ENCODE assay signal across 12 mouse cellular contexts in the genomic region with DNA sequence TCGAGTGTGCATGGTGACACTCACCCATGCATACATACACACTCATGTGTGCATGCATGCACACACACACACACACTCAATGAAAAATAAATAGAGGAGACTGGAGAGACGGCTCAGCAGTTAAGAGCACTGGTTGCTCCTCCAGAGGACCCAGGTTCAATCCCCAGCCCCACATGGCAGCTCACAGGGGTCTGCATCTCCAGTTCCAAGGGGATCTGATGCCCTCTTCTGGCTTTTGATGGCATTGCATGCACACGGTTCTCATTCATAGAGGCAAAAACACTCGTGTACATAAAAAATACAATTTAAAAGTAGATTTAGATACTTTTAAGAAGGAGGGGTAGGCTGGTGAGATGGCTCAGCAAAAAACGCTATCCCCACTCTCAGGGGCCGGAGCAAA. TPM values are rescaled to one million over a fixed set of nuclear protein-coding genes. Genes with fewer than 3 reads are reported as not detected.
A peak's percentile ranks its signal among the peaks of the same experiment; 100 is the strongest.
DNase-seq lines count a peak whose midpoint lies in the region; ATAC-seq and TF ChIP-seq lines count a peak whose summit lies in the region.
"Had no signal": no experiment of that assay in that cellular context is flagged by ENCODE, and none has a peak within 500 bp of the region (broad histone marks: within the 10 kb centered on the region; RNA-seq: fewer than 3 reads in every experiment).

No protein-coding gene starts in this region.

- peaks cover 59% of the 10 kb centered on the region for H3K4me1 ChIP-seq in hindbrain, embryonic 12.5 days
- H3K4me1 ChIP-seq in hindbrain, embryonic 16.5 days (ENCODE audit: control insufficient read depth, insufficient read depth, low read depth, low read length): peaks cover 28% of the 10 kb centered on the region
- peaks cover 21% of the 10 kb centered on the region for H3K4me1 ChIP-seq in midbrain, postnatal 0 days (ENCODE audit: insufficient read depth, low read length)
- peaks cover 63% of the 10 kb centered on the region for H3K4me1 ChIP-seq in midbrain, embryonic 13.5 days (replicated peaks)
- H3K4me1 ChIP-seq in ES-Bruce4 (ENCODE audit: control insufficient read depth, insufficient read depth, low read length): no peaks in the 10 kb centered on the region
- peaks cover 42% of the 10 kb centered on the region for H3K4me1 ChIP-seq in hindbrain, embryonic 14.5 days (replicated peaks; ENCODE audit: control insufficient read depth, insufficient read depth, low read length)
- H3K4me1 ChIP-seq: liver, embryonic 13.5 days had no signal

- H3K4me3 ChIP-seq in hindbrain, embryonic 12.5 days: no peak overlapping the region
- no peak overlapping the region for H3K4me3 ChIP-seq in hindbrain, embryonic 16.5 days (ENCODE audit: low read length)
- H3K4me3 ChIP-seq in midbrain, postnatal 0 days (ENCODE audit: low read depth, low read length): no peak overlapping the region
- no peak overlapping the region for H3K4me3 ChIP-seq in midbrain, embryonic 13.5 days (replicated peaks)
- H3K4me3 ChIP-seq in ES-Bruce4 (ENCODE audit: low read depth, low read length): no peak overlapping the region
- no peak overlapping the region for H3K4me3 ChIP-seq in hindbrain, embryonic 14.5 days (replicated peaks; ENCODE audit: low read length)
- H3K4me3 ChIP-seq: liver, embryonic 13.5 days; myocyte had no signal

- 72% methylated on average over 6 of the region's 6 CpGs for WGBS in hindbrain, embryonic 12.5 days
- 69% methylated on average over 6 of the region's 6 CpGs for WGBS in hindbrain, embryonic 16.5 days
- 74% methylated on average over 6 of the region's 6 CpGs for WGBS in midbrain, postnatal 0 days
- WGBS in midbrain, embryonic 13.5 days: 75% methylated on average over 6 of the region's 6 CpGs
- 69% methylated on average over 6 of the region's 6 CpGs for WGBS in hindbrain, embryonic 14.5 days

- TF ChIP-seq POLR2A in ES-Bruce4 (IDR thresholded peaks at IDR 0.05; ENCODE audit: insufficient read depth, low read length): no peak

- TF ChIP-seq EP300 in ES-Bruce4 (IDR thresholded peaks at IDR 0.05; ENCODE audit: insufficient read depth, low read depth, low read length): no peak

- no peak for DNase-seq in midbrain, postnatal 0 days (ENCODE audit: low spot score)
- no peak for DNase-seq in hindbrain, embryonic 14.5 days (ENCODE audit: low spot score)
- no peak for DNase-seq in adrenal gland, adult 8-10 months
- DNase-seq in cerebellum, postnatal 36 days: no peak
- DNase-seq: kidney, postnatal 14 days; layer of hippocampus, postnatal 36 days; liver, embryonic 13.5 days had no signal

- 0 out of 2 replicates have a peak overlapping the region, but pooled peaks have one; percentile 13 for H3K27ac ChIP-seq in hindbrain, embryonic 12.5 days
- H3K27ac ChIP-seq in hindbrain, embryonic 16.5 days (ENCODE audit: low read depth, low read length): no peak overlapping the region
- H3K27ac ChIP-seq in midbrain, postnatal 0 days (ENCODE audit: low read depth, low read length): no peak overlapping the region
- H3K27ac ChIP-seq in midbrain, embryonic 13.5 days: no peak overlapping the region
- no peak overlapping the region for H3K27ac ChIP-seq in ES-Bruce4 (ENCODE audit: insufficient read depth, low read length)
- 0 out of 2 replicates have a peak overlapping the region, but pooled peaks have one; percentile 28 for H3K27ac ChIP-seq in hindbrain, embryonic 14.5 days
- H3K27ac ChIP-seq: liver, embryonic 13.5 days had no signal

- H3K27me3 ChIP-seq in hindbrain, embryonic 12.5 days: no peaks in the 10 kb centered on the region
- no peaks in the 10 kb centered on the region for H3K27me3 ChIP-seq in hindbrain, embryonic 16.5 days (replicated peaks; ENCODE audit: control insufficient read depth, insufficient read depth, low read length)
- no peaks in the 10 kb centered on the region for H3K27me3 ChIP-seq in midbrain, postnatal 0 days (ENCODE audit: insufficient read depth, low read length)
- no peaks in the 10 kb centered on the region for H3K27me3 ChIP-seq in midbrain, embryonic 13.5 days
- no peaks in the 10 kb centered on the region for H3K27me3 ChIP-seq in ES-Bruce4 (ENCODE audit: control insufficient read depth, insufficient read depth, low read length, poor library complexity, severe bottlenecking)
- H3K27me3 ChIP-seq in hindbrain, embryonic 14.5 days (ENCODE audit: control insufficient read depth, insufficient read depth, low read length): no peaks in the 10 kb centered on the region
- H3K27me3 ChIP-seq: liver, embryonic 13.5 days had no signal

- ATAC-seq in hindbrain, embryonic 12.5 days (ENCODE audit: low FRiP score): no peak
- ATAC-seq in hindbrain, embryonic 16.5 days: no peak
- no peak for ATAC-seq in midbrain, postnatal 0 days (ENCODE audit: low FRiP score)
- ATAC-seq in midbrain, embryonic 13.5 days: no peak
- ATAC-seq in hindbrain, embryonic 14.5 days (ENCODE audit: low FRiP score): no peak

- no peaks in the 10 kb centered on the region for H3K36me3 ChIP-seq in hindbrain, embryonic 12.5 days
- H3K36me3 ChIP-seq in hindbrain, embryonic 16.5 days (ENCODE audit: control insufficient read depth, insufficient read depth, low read length): no peaks in the 10 kb centered on the region
- H3K36me3 ChIP-seq in midbrain, postnatal 0 days (ENCODE audit: insufficient read depth, low read length): no peaks in the 10 kb centered on the region
- no peaks in the 10 kb centered on the region for H3K36me3 ChIP-seq in midbrain, embryonic 13.5 days
- H3K36me3 ChIP-seq in ES-Bruce4 (ENCODE audit: control insufficient read depth, insufficient read depth, low read length, poor library complexity, severe bottlenecking): no peaks in the 10 kb centered on the region
- no peaks in the 10 kb centered on the region for H3K36me3 ChIP-seq in hindbrain, embryonic 14.5 days (replicated peaks; ENCODE audit: control insufficient read depth, insufficient read depth)
- H3K36me3 ChIP-seq: liver, embryonic 13.5 days had no signal

- peak; percentile 53 for TF ChIP-seq CTCF in midbrain, postnatal 0 days (IDR thresholded peaks at IDR 0.05)
- peak; percentile 60 for TF ChIP-seq CTCF in ES-Bruce4 (IDR thresholded peaks at IDR 0.05; ENCODE audit: low read depth, low read length)

- H3K9me3 ChIP-seq in hindbrain, embryonic 12.5 days (replicated peaks): no peaks in the 10 kb centered on the region
- no peaks in the 10 kb centered on the region for H3K9me3 ChIP-seq in hindbrain, embryonic 16.5 days (ENCODE audit: control insufficient read depth, low read length)
- H3K9me3 ChIP-seq in midbrain, postnatal 0 days (ENCODE audit: low read length): no peaks in the 10 kb centered on the region
- H3K9me3 ChIP-seq in midbrain, embryonic 13.5 days: no peaks in the 10 kb centered on the region
- no peaks in the 10 kb centered on the region for H3K9me3 ChIP-seq in ES-Bruce4 (replicated peaks; ENCODE audit: control insufficient read depth, insufficient read depth, low read length, poor library complexity, severe bottlenecking)
- H3K9me3 ChIP-seq in hindbrain, embryonic 14.5 days (ENCODE audit: control insufficient read depth, low read length): no peaks in the 10 kb centered on the region
- H3K9me3 ChIP-seq: liver, embryonic 13.5 days had no signal

- H3K9ac ChIP-seq in hindbrain, embryonic 12.5 days: no peak overlapping the region
- H3K9ac ChIP-seq in hindbrain, embryonic 16.5 days (ENCODE audit: low read depth, low read length): no peak overlapping the region
- no peak overlapping the region for H3K9ac ChIP-seq in midbrain, postnatal 0 days (replicated peaks; ENCODE audit: low read length, poor library complexity, severe bottlenecking)
- no peak overlapping the region for H3K9ac ChIP-seq in midbrain, embryonic 13.5 days (replicated peaks)
- H3K9ac ChIP-seq in ES-Bruce4 (ENCODE audit: low read depth, poor library complexity, severe bottlenecking): no peak overlapping the region
- H3K9ac ChIP-seq in hindbrain, embryonic 14.5 days: no peak overlapping the region
- H3K9ac ChIP-seq: liver, embryonic 13.5 days had no signal

- H3K4me2 ChIP-seq in hindbrain, embryonic 12.5 days (replicated peaks): no peak overlapping the region
- no peak overlapping the region for H3K4me2 ChIP-seq in hindbrain, embryonic 16.5 days (ENCODE audit: low read length)
- no peak overlapping the region for H3K4me2 ChIP-seq in midbrain, postnatal 0 days (ENCODE audit: low read depth, low read length, poor library complexity, severe bottlenecking)
- H3K4me2 ChIP-seq in midbrain, embryonic 13.5 days (replicated peaks): no peak overlapping the region
- no peak overlapping the region for H3K4me2 ChIP-seq in hindbrain, embryonic 14.5 days (replicated peaks)
- H3K4me2 ChIP-seq: liver, embryonic 13.5 days had no signal

RNA-seq across cellular contexts. Expression of gene Ubiad1, which starts 55.5 kb away (rescaled TPM):
- polyA plus RNA-seq in hindbrain, embryonic 12.5 days (2016; fragmentation: Nextera tagmentation; extraction: Ambion mirVana): 20.4 and 22.2 TPM in 2 replicates
- 19.6 and 20.6 TPM in 2 replicates for polyA plus RNA-seq in hindbrain, embryonic 16.5 days (2015; fragmentation: Nextera tagmentation; extraction: Ambion mirVana)
- total RNA-seq in midbrain, postnatal 0 days (2014; rRNA removed): 16.0 and 19.8 TPM in 2 replicates
- 12.7 and 14.6 TPM in 2 replicates for polyA plus RNA-seq in midbrain, postnatal 0 days (2015; fragmentation: Nextera tagmentation; extraction: Ambion mirVana)
- 20.5 and 22.2 TPM in 2 replicates for polyA plus RNA-seq in midbrain, embryonic 13.5 days (2015; fragmentation: Nextera tagmentation; extraction: Ambion mirVana)
- 7.5 and 10.3 TPM in 2 replicates for polyA plus RNA-seq in ES-Bruce4 (2011; ENCODE audit: insufficient read depth, insufficient read length, low read depth, missing spikeins)
- 12.2 and 13.4 TPM in 2 replicates for polyA plus RNA-seq in hindbrain, embryonic 14.5 days (2014; fragmentation: Nextera tagmentation; extraction: Ambion mirVana)
- total RNA-seq in adrenal gland, adult 8-10 months (2022): 10 to 100 TPM; 17.1 to 20.4 (median 17.8) TPM

RNA-seq across cellular contexts. Expression of gene Mtor, which starts 59.4 kb away (rescaled TPM):
- 30.2 and 31.9 TPM in 2 replicates for polyA plus RNA-seq in hindbrain, embryonic 12.5 days (2016; fragmentation: Nextera tagmentation; extraction: Ambion mirVana)
- 20.6 and 22.7 TPM in 2 replicates for polyA plus RNA-seq in hindbrain, embryonic 16.5 days (2015; fragmentation: Nextera tagmentation; extraction: Ambion mirVana)
- 54.5 and 59.6 TPM in 2 replicates for total RNA-seq in midbrain, postnatal 0 days (2014; rRNA removed)
- polyA plus RNA-seq in midbrain, postnatal 0 days (2015; fragmentation: Nextera tagmentation; extraction: Ambion mirVana): 24.3 and 27.8 TPM in 2 replicates
- 25.9 and 27.3 TPM in 2 replicates for polyA plus RNA-seq in midbrain, embryonic 13.5 days (2015; fragmentation: Nextera tagmentation; extraction: Ambion mirVana)
- 26.0 and 33.8 TPM in 2 replicates for polyA plus RNA-seq in ES-Bruce4 (2011; ENCODE audit: insufficient read depth, insufficient read length, low read depth, missing spikeins)
- polyA plus RNA-seq in hindbrain, embryonic 14.5 days (2014; fragmentation: Nextera tagmentation; extraction: Ambion mirVana): 30.2 and 36.1 TPM in 2 replicates
- total RNA-seq in adrenal gland, adult 8-10 months (2022): 10 to 100 TPM; 74.2 to 82.1 (median 79.3) TPM

Comparison
In these comparisons a context has a peak if more than half of its experiments do, and no peak if none do; other contexts are left out.
1. H3K27ac ChIP-seq: peak in hindbrain, embryonic 12.5 days (single experiment) and hindbrain, embryonic 14.5 days (single experiment); none in hindbrain, embryonic 16.5 days (single experiment), midbrain, postnatal 0 days (single experiment), midbrain, embryonic 13.5 days (single experiment) and ES-Bruce4 (single experiment).